Mouse (Mus musculus) forebrain, embryonic 14.5 days (tissue): ENCODE measurements around the gene Il12rb1. TPM values are rescaled to one million over a fixed set of nuclear protein-coding genes. Genes with fewer than 3 reads are reported as not detected.

ENCODE experiments used
- ATAC-seq: fragments of 200-750 bp; cut with Nextera tagmentation; 2 replicates; pipeline ENCODE4 v1.8.0; 2017; ENCODE audit warnings: mild to moderate bottlenecking, moderate library complexity
- DNase-seq: peaks from one replicate; pipeline ENCODE4 v3.0.0-alpha.2; 2015; ENCODE audit warnings: low spot score
- H3K27ac ChIP-seq: fragments of 300-500 bp; sonication (generic); 2 replicates; pipeline ENCODE4 v1.5.1; 2014; ENCODE audit warnings: low read depth, mild to moderate bottlenecking, control low read depth, low read length, moderate library complexity
- H3K27me3 ChIP-seq: fragments of 300-500 bp; sonication (generic); replicated peaks from 2 replicates; pipeline ENCODE4 v1.6.1; 2014; ENCODE audit warnings: low read length, control low read depth, mixed read lengths; ENCODE audit not compliant: control insufficient read depth, insufficient read depth
- H3K36me3 ChIP-seq: fragments of 300-500 bp; sonication (generic); 2 replicates; pipeline ENCODE4 v1.6.1; 2014; ENCODE audit warnings: low read length, control low read depth; ENCODE audit not compliant: control insufficient read depth, insufficient read depth
- H3K4me1 ChIP-seq: fragments of 300-500 bp; sonication (generic); 2 replicates; pipeline ENCODE4 v1.6.1; 2014; ENCODE audit warnings: antibody characterized with exemption, low read length, control low read depth; ENCODE audit not compliant: control insufficient read depth, insufficient read depth
- H3K4me2 ChIP-seq: fragments of 300-500 bp; sonication (generic); 2 replicates; pipeline ENCODE4 v1.6.1; 2014; ENCODE audit warnings: mild to moderate bottlenecking, control low read depth, low read length
- H3K4me3 ChIP-seq: fragments of 300-500 bp; sonication (generic); 2 replicates; pipeline ENCODE4 v1.5.1; 2014; ENCODE audit warnings: low read depth, low read length, control low read depth
- H3K9ac ChIP-seq: fragments of 300-500 bp; sonication (generic); 2 replicates; pipeline ENCODE4 v1.6.1; 2014; ENCODE audit warnings: mild to moderate bottlenecking, low read length, control low read depth, moderate library complexity
- H3K9me3 ChIP-seq: fragments of 300-500 bp; sonication (generic); replicated peaks from 2 replicates; pipeline ENCODE4 v1.6.1; 2016; ENCODE audit warnings: low read length, control low read depth, mixed read lengths; ENCODE audit not compliant: control insufficient read depth
- WGBS: fragments of 180-500 bp; shearing (Covaris S2); extraction: QIAGEN DNeasy Blood & Tissue Kit; methylation state at CpG from one replicate; pipeline ENCODE4 v1.1.7; 2014; 5-methylcytosine and 5-hydroxymethylcytosine counted together
- polyA plus RNA-seq: library from polyadenylated mRNA; unstranded; fragments of >200 nt; fragmentation: Nextera tagmentation; extraction: Ambion mirVana; gene quantifications from 2 replicates; pipeline ENCODE4 v1.2.1, GENCODE M21; 2014

Il12rb1 gene
- polyA plus RNA-seq, 1 experiment from 2014 or later: not detected

GRCm38 (mm10) chr8:70770748-70771147, 37.5 kb upstream of the Il12rb1 start:
- Histone ChIP-seq H3K4me1 (peaks cover 35% of the 10 kb centered on the region), H3K4me2 (no peak overlapping the region), H3K36me3 (peaks cover 78% of the 10 kb centered on the region), H3K27ac (no peak overlapping the region), H3K27me3 (no peaks in the 10 kb centered on the region), H3K9me3 (no peaks in the 10 kb centered on the region), H3K4me3 (no peak overlapping the region), H3K9ac (no peak overlapping the region)
- WGBS: 93% methylated on average over 13 of the region's 13 CpGs
- ATAC-seq (no peak), DNase-seq (no peak)

GRCm38 (mm10) chr8:70771217-70771616, 37.0 kb upstream of the Il12rb1 start:
- WGBS: 91% methylated on average over 7 of the region's 7 CpGs
- peaks cover 78% of the 10 kb centered on the region for H3K36me3 ChIP-seq

GRCm38 (mm10) chr8:70772075-70772474, 36.2 kb upstream of the Il12rb1 start:
- 93% methylated on average over 13 of the region's 13 CpGs for WGBS
- H3K27me3 ChIP-seq: no peaks in the 10 kb centered on the region
- no peak overlapping the region for H3K4me2 ChIP-seq
- peaks cover 76% of the 10 kb centered on the region for H3K36me3 ChIP-seq
- ATAC-seq: no peak
- H3K27ac ChIP-seq: no peak overlapping the region
- no peaks in the 10 kb centered on the region for H3K9me3 ChIP-seq
- H3K9ac ChIP-seq: no peak overlapping the region
- H3K4me1 ChIP-seq: peaks cover 27% of the 10 kb centered on the region
- no peak overlapping the region for H3K4me3 ChIP-seq
- no peak for DNase-seq

More at GRCm38 (mm10) chr8:70771217-70771616, 37.0 kb upstream of the Il12rb1 start:
- Histone ChIP-seq H3K4me2 (no peak overlapping the region), H3K27ac (no peak overlapping the region), H3K27me3 (no peaks in the 10 kb centered on the region), H3K4me3 (no peak overlapping the region), H3K9ac (no peak overlapping the region), H3K4me1 (peaks cover 35% of the 10 kb centered on the region), H3K9me3 (no peaks in the 10 kb centered on the region)
- ATAC-seq: no peak
- no peak for DNase-seq

GRCm38 (mm10) chr8:70772890-70773289, 35.4 kb upstream of the Il12rb1 start:
- peaks cover 68% of the 10 kb centered on the region for H3K36me3 ChIP-seq
- ATAC-seq: no peak
- WGBS: 90% methylated on average over 9 of the region's 9 CpGs
- DNase-seq: no peak
- no peak overlapping the region for H3K4me3 ChIP-seq
- H3K4me1 ChIP-seq: peaks cover 32% of the 10 kb centered on the region
- no peaks in the 10 kb centered on the region for H3K9me3 ChIP-seq
- H3K9ac ChIP-seq: 0 out of 2 replicates have a peak overlapping the region, but pooled peaks have one; percentile 98
- H3K27ac ChIP-seq: peak overlapping the region; percentile 77; the same call in 1 of the 2 replicates
- H3K4me2 ChIP-seq: peak overlapping the region; percentile 12; the same call in 1 of the 2 replicates
- no peaks in the 10 kb centered on the region for H3K27me3 ChIP-seq

- no peaks in the 10 kb centered on the region for H3K9me3 ChIP-seq
- H3K4me3 ChIP-seq: peak overlapping the region; percentile 8; the same call in 1 of the 2 replicates
- peak overlapping the region; percentile 98 for H3K9ac ChIP-seq
- peak overlapping the region; percentile 77 for H3K27ac ChIP-seq
- H3K4me2 ChIP-seq: peak overlapping the region; percentile 12; the same call in 1 of the 2 replicates
- H3K27me3 ChIP-seq: no peaks in the 10 kb centered on the region
- H3K36me3 ChIP-seq: peaks cover 66% of the 10 kb centered on the region
- WGBS: 70% methylated on average over 5 of the region's 5 CpGs
- no peak for DNase-seq
- ATAC-seq: no peak
- H3K4me1 ChIP-seq: peaks cover 35% of the 10 kb centered on the region
Measured at GRCm38 (mm10) chr8:70773410-70773809, 34.8 kb upstream of the Il12rb1 start.

GRCm38 (mm10) chr8:70773833-70774232, 34.4 kb upstream of the Il12rb1 start:
- peak; percentile 84 for DNase-seq
- Histone ChIP-seq H3K27ac (peak overlapping the region; percentile 77), H3K4me1 (peaks cover 35% of the 10 kb centered on the region), H3K4me3 (peak overlapping the region; percentile 8; the same call in 1 of the 2 replicates), H3K4me2 (peak overlapping the region; percentile 12; the same call in 1 of the 2 replicates), H3K9me3 (no peaks in the 10 kb centered on the region), H3K36me3 (peaks cover 65% of the 10 kb centered on the region), H3K9ac (peak overlapping the region; percentile 98), H3K27me3 (no peaks in the 10 kb centered on the region)
- WGBS: 51% methylated on average over 9 of the region's 9 CpGs
- no peak for ATAC-seq

- ATAC-seq: no peak
- H3K4me2 ChIP-seq: peak overlapping the region; percentile 74
- no peak for DNase-seq
- H3K4me3 ChIP-seq: no peak overlapping the region
- 95% methylated on average over 18 of the region's 18 CpGs for WGBS
- peak overlapping the region; percentile 77; the same call in 1 of the 2 replicates for H3K27ac ChIP-seq
- no peaks in the 10 kb centered on the region for H3K9me3 ChIP-seq
- H3K9ac ChIP-seq: peak overlapping the region; percentile 98; the same call in 1 of the 2 replicates
- H3K27me3 ChIP-seq: no peaks in the 10 kb centered on the region
- H3K36me3 ChIP-seq: peaks cover 65% of the 10 kb centered on the region
- peaks cover 35% of the 10 kb centered on the region for H3K4me1 ChIP-seq
Measured at GRCm38 (mm10) chr8:70774740-70775139, 33.5 kb upstream of the Il12rb1 start.

GRCm38 (mm10) chr8:70775227-70775626, 33.0 kb upstream of the Il12rb1 start:
- Histone ChIP-seq H3K27me3 (no peaks in the 10 kb centered on the region), H3K36me3 (peaks cover 65% of the 10 kb centered on the region), H3K9ac (peak overlapping the region; percentile 98), H3K4me3 (peak overlapping the region; percentile 86), H3K27ac (no peak overlapping the region), H3K4me1 (peaks cover 35% of the 10 kb centered on the region), H3K4me2 (peak overlapping the region; percentile 74), H3K9me3 (no peaks in the 10 kb centered on the region)
- no peak for DNase-seq
- WGBS: 92% methylated on average over 5 of the region's 5 CpGs
- ATAC-seq: no peak

GRCm38 (mm10) chr8:70775851-70776495, 32.3 kb upstream of the Il12rb1 start:
- peak overlapping the region; percentile 74 for H3K4me2 ChIP-seq
- H3K27ac ChIP-seq: peak overlapping the region; percentile 96
- H3K27me3 ChIP-seq: no peaks in the 10 kb centered on the region
- ATAC-seq: no peak
- DNase-seq: no peak
- no peaks in the 10 kb centered on the region for H3K9me3 ChIP-seq
- H3K36me3 ChIP-seq: peaks cover 65% of the 10 kb centered on the region
- peaks cover 35% of the 10 kb centered on the region for H3K4me1 ChIP-seq
- peak overlapping the region; percentile 86 for H3K4me3 ChIP-seq
- 3% methylated on average over 34 of the region's 34 CpGs for WGBS
- H3K9ac ChIP-seq: peak overlapping the region; percentile 98
